Mouse (Mus musculus) C2C12 (cell line): ENCODE measurements around the gene Tmem80. TPM values are rescaled to one million over a fixed set of nuclear protein-coding genes. Genes with fewer than 3 reads are reported as not detected.

Experiments
- H3K27me3 ChIP-seq: one replicate; pipeline ENCODE4 v1.6.1; 2011; ENCODE audit not compliant: control insufficient read depth, insufficient read depth, insufficient read length
- H3K36me3 ChIP-seq: one replicate; pipeline ENCODE4 v1.6.1; 2011; ENCODE audit not compliant: control insufficient read depth, insufficient read depth
- H3K4me3 ChIP-seq: one replicate; pipeline ENCODE4 v1.5.1; 2011; ENCODE audit warnings: mild to moderate bottlenecking, control low read depth; ENCODE audit not compliant: poor library complexity, insufficient read depth, severe bottlenecking
- H3K79me2 ChIP-seq: one replicate; pipeline ENCODE4 v1.6.1; 2011; ENCODE audit not compliant: control insufficient read depth, insufficient read depth
- H3K79me3 ChIP-seq: one replicate; pipeline ENCODE4 v1.6.1; 2011; ENCODE audit warnings: low read depth, control low read depth
- H3ac ChIP-seq: one replicate; pipeline ENCODE3; 2011; ENCODE audit warnings: low read depth; ENCODE audit not compliant: control insufficient read depth, insufficient read length
- CEBPB ChIP-seq: IDR thresholded peaks from one replicate; pipeline ENCODE4 v1.6.1; 2011; ENCODE audit warnings: low read depth, mild to moderate bottlenecking, control low read depth, moderate library complexity
- CTCF ChIP-seq: IDR thresholded peaks from one replicate; pipeline ENCODE4 v1.5.1; 2011; ENCODE audit not compliant: control insufficient read depth, insufficient read depth, insufficient read length
- FOSL1 ChIP-seq: IDR thresholded peaks from one replicate; pipeline ENCODE4 v1.8.0; 2011; ENCODE audit warnings: mild to moderate bottlenecking, low read length; ENCODE audit not compliant: poor library complexity, insufficient read depth, severe bottlenecking
- MAX ChIP-seq: IDR thresholded peaks from one replicate; pipeline ENCODE4 v1.6.1; 2011; ENCODE audit warnings: mild to moderate bottlenecking, control low read depth
- MYOD1 ChIP-seq: IDR thresholded peaks from one replicate; pipeline ENCODE4 v1.6.1; 2011; ENCODE audit warnings: low read depth; ENCODE audit not compliant: control insufficient read depth, insufficient read length
- MYOG ChIP-seq: IDR thresholded peaks from one replicate; pipeline ENCODE4 v1.6.1; 2011; ENCODE audit not compliant: control insufficient read depth, insufficient read length; ENCODE audit errors: extremely low read depth
- USF1 ChIP-seq: IDR thresholded peaks from one replicate; pipeline ENCODE4 v1.6.1; 2011; ENCODE audit warnings: low read depth, mild to moderate bottlenecking, control low read depth, moderate library complexity
- polyA plus RNA-seq: library from polyadenylated mRNA; unstranded; fragments of >200 nt; fragmentation: generic; extraction: Trizol; gene quantifications from one replicate; pipeline ENCODE4 v1.2.1, GENCODE M21; 2012; ENCODE audit warnings: missing spikeins

The Tmem80 gene
- polyA plus RNA-seq, 1 experiment = 18.9 TPM

GRCm38 (mm10) chr7:141343696-141344095, 16.2 kb downstream of the Tmem80 start:
- Histone ChIP-seq H3ac (no peak overlapping the region), H3K4me3 (no peak overlapping the region), H3K79me3 (no peaks in the 10 kb centered on the region), H3K36me3 (no peaks in the 10 kb centered on the region), H3K27me3 (no peaks in the 10 kb centered on the region), H3K79me2 (no peaks in the 10 kb centered on the region)
- no peak for TF ChIP-seq CEBPB
- no peak for TF ChIP-seq MAX

GRCm38 (mm10) chr7:141344787-141345186, 17.2 kb downstream of the Tmem80 start:
- Histone ChIP-seq H3K79me3 (no peaks in the 10 kb centered on the region), H3K27me3 (no peaks in the 10 kb centered on the region), H3K4me3 (no peak overlapping the region), H3K36me3 (no peaks in the 10 kb centered on the region), H3K79me2 (no peaks in the 10 kb centered on the region), H3ac (no peak overlapping the region)
- TF ChIP-seq MAX (no peak), CTCF (no peak), FOSL1 (no peak), MYOD1 (no peak), CEBPB (no peak), USF1 (no peak), MYOG (no peak)

- no peaks in the 10 kb centered on the region for H3K27me3 ChIP-seq
- no peak for TF ChIP-seq CTCF
- no peak for TF ChIP-seq MYOG
- no peak for TF ChIP-seq CEBPB
- no peak for TF ChIP-seq MAX
- TF ChIP-seq FOSL1 = no peak
- no peak for TF ChIP-seq MYOD1
- TF ChIP-seq USF1 = no peak
- no peaks in the 10 kb centered on the region for H3K79me3 ChIP-seq
- no peaks in the 10 kb centered on the region for H3K36me3 ChIP-seq
- no peak overlapping the region for H3ac ChIP-seq
- H3K79me2 ChIP-seq = no peaks in the 10 kb centered on the region
- no peak overlapping the region for H3K4me3 ChIP-seq
Measured at GRCm38 (mm10) chr7:141351061-141351460, 23.5 kb downstream of the Tmem80 start.

GRCm38 (mm10) chr7:141355051-141355450, 27.5 kb downstream of the Tmem80 start:
- TF ChIP-seq FOSL1 (no peak), MAX (no peak), MYOG (no peak), MYOD1 (no peak), USF1 (no peak), CEBPB (no peak), CTCF (no peak)
- H3K79me2 ChIP-seq = no peaks in the 10 kb centered on the region
- no peaks in the 10 kb centered on the region for H3K27me3 ChIP-seq
- no peaks in the 10 kb centered on the region for H3K36me3 ChIP-seq
- H3K4me3 ChIP-seq = no peak overlapping the region
- no peak overlapping the region for H3ac ChIP-seq
- H3K79me3 ChIP-seq = no peaks in the 10 kb centered on the region

GRCm38 (mm10) chr7:141355626-141356326, 28.2 kb downstream of the Tmem80 start:
- Histone ChIP-seq H3ac (no peak overlapping the region), H3K27me3 (no peaks in the 10 kb centered on the region), H3K4me3 (no peak overlapping the region), H3K36me3 (no peaks in the 10 kb centered on the region), H3K79me3 (no peaks in the 10 kb centered on the region), H3K79me2 (no peaks in the 10 kb centered on the region)
- TF ChIP-seq FOSL1 (no peak), MYOD1 (no peak), CTCF (no peak), CEBPB (no peak), USF1 (no peak), MYOG (no peak), MAX (no peak)

GRCm38 (mm10) chr7:141356971-141357370, 29.4 kb downstream of the Tmem80 start:
- H3K27me3 ChIP-seq = peaks cover 4% of the 10 kb centered on the region
- no peak for TF ChIP-seq FOSL1
- TF ChIP-seq MYOD1 = no peak
- TF ChIP-seq MYOG = no peak
- TF ChIP-seq CEBPB = no peak
- no peak for TF ChIP-seq USF1
- no peak for TF ChIP-seq CTCF
- no peak for TF ChIP-seq MAX
- no peak overlapping the region for H3K4me3 ChIP-seq
- H3ac ChIP-seq = no peak overlapping the region
- no peaks in the 10 kb centered on the region for H3K79me2 ChIP-seq
- H3K79me3 ChIP-seq = no peaks in the 10 kb centered on the region
- no peaks in the 10 kb centered on the region for H3K36me3 ChIP-seq
